Mouse (Mus musculus): ENCODE results near the gene Gm20388. TPM values are rescaled to one million over a fixed set of nuclear protein-coding genes. Genes with fewer than 3 reads are reported as not detected.

The Gm20388 gene
- polyA plus RNA-seq, 1 experiment from 2014 or later = 5.3 TPM

DNA sequence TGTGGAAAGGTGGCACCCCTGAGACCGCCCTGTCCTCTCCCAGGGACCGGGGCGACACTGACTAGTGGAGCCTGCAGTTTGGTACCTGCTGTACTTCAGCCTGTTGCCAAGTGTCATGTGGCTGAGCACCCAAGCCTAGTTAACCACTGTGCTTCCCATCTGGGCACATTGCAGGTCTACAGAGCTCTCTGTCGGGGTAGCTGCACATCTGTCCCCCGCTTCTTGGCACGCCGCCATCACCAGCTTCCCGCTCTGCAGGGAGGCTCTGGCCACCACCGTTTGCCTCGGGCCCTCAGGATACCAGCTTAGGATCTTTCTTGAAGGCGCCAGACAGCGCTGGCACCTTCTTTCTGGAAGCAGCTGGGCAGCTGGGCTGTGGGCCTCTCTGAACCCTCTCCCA lies 323.8 kb downstream of the Gm20388 start:
- 76% methylated on average over 12 of the region's 12 CpGs for WGBS
- H3K4me1 ChIP-seq (replicated peaks; ENCODE audit: control insufficient read depth, insufficient read depth, low read length) = peaks cover 36% of the 10 kb centered on the region
- DNase-seq (ENCODE audit: low spot score) = no peak

DNA sequence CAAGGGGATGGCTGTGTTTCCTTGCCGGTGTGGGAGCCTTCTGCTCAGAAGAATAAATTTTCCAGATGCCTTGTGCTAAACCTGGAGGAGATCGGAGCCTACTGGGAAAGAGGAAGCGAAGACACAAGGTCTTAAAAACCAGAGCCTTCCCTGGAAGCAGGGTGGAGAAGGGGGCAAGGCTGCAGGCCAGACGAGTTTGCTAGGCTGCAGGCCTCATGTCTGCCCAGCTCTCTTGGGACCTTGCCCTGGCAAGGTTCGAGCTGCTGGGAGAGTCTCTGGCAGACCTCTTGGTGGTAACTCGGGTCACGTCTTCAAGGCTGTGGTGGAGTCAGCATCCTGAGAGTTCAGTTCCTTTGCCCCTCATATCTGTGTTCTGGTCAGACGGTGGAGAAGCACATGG lies 324.2 kb downstream of the Gm20388 start:
- Histone ChIP-seq H3K27ac (ENCODE audit: low read depth, low read length) (no peak overlapping the region), H3K4me1 (replicated peaks; ENCODE audit: control insufficient read depth, insufficient read depth, low read length) (peaks cover 34% of the 10 kb centered on the region), H3K9me3 (ENCODE audit: control insufficient read depth, low read length) (no peaks in the 10 kb centered on the region), H3K4me2 (no peak overlapping the region), H3K27me3 (replicated peaks; ENCODE audit: control insufficient read depth, insufficient read depth, low read length) (peaks cover 25% of the 10 kb centered on the region), H3K36me3 (ENCODE audit: control insufficient read depth, insufficient read depth, low read length) (0 out of 2 replicates have a peak, but pooled peaks cover 2% of the 10 kb centered on the region), H3K9ac (ENCODE audit: low read depth, low read length) (no peak overlapping the region), H3K4me3 (ENCODE audit: low read depth, low read length) (no peak overlapping the region)
- 65% methylated on average over 8 of the region's 8 CpGs for WGBS
- ATAC-seq (replicated peaks; ENCODE audit: low FRiP score) (no peak), DNase-seq (ENCODE audit: low spot score) (no peak)

More for the DNA sequence above, 323.8 kb downstream of the Gm20388 start:
- Histone ChIP-seq H3K9ac (ENCODE audit: low read depth, low read length) (no peak overlapping the region), H3K4me3 (ENCODE audit: low read depth, low read length) (no peak overlapping the region), H3K9me3 (ENCODE audit: control insufficient read depth, low read length) (no peaks in the 10 kb centered on the region), H3K36me3 (ENCODE audit: control insufficient read depth, insufficient read depth, low read length) (0 out of 2 replicates have a peak, but pooled peaks cover 2% of the 10 kb centered on the region), H3K27me3 (replicated peaks; ENCODE audit: control insufficient read depth, insufficient read depth, low read length) (peaks cover 29% of the 10 kb centered on the region), H3K4me2 (no peak overlapping the region), H3K27ac (ENCODE audit: low read depth, low read length) (no peak overlapping the region)
- no peak for ATAC-seq (replicated peaks; ENCODE audit: low FRiP score)

DNA sequence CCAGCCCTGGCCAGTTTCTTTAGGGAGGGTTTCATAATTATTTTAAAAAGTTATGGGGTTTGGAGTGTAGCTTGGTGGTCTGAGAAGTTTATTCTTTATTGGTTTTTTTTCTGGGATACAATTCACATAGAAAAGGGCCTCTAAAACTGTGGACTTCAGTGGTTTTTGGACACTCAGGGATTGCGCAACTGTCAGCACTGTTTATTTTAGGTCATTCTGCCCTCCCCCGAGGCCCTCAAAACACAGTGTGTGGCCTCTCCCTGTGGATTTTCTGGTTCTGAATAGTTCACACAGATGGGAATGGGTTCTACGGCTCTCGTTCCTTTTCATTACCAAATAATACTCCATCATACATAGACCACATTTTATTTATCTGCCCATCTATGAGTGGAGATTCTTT lies 332.6 kb downstream of the Gm20388 start:
- H3K9me3 ChIP-seq (ENCODE audit: control insufficient read depth, low read length) = peaks cover 2% of the 10 kb centered on the region; the same call in 1 of the 2 replicates
- H3K27me3 ChIP-seq (replicated peaks; ENCODE audit: control insufficient read depth, insufficient read depth, low read length) = no peaks in the 10 kb centered on the region
- ATAC-seq (replicated peaks; ENCODE audit: low FRiP score) = no peak
- WGBS = 77% methylated on average over 4 of the region's 4 CpGs
- H3K4me3 ChIP-seq (ENCODE audit: low read depth, low read length) = no peak overlapping the region
- no peak for DNase-seq (ENCODE audit: low spot score)
- H3K36me3 ChIP-seq (ENCODE audit: control insufficient read depth, insufficient read depth, low read length) = peaks cover 4% of the 10 kb centered on the region; the same call in 1 of the 2 replicates
- H3K9ac ChIP-seq (ENCODE audit: low read depth, low read length) = no peak overlapping the region
- no peak overlapping the region for H3K4me2 ChIP-seq
- no peak overlapping the region for H3K27ac ChIP-seq (ENCODE audit: low read depth, low read length)
- no peaks in the 10 kb centered on the region for H3K4me1 ChIP-seq (replicated peaks; ENCODE audit: control insufficient read depth, insufficient read depth, low read length)

DNA sequence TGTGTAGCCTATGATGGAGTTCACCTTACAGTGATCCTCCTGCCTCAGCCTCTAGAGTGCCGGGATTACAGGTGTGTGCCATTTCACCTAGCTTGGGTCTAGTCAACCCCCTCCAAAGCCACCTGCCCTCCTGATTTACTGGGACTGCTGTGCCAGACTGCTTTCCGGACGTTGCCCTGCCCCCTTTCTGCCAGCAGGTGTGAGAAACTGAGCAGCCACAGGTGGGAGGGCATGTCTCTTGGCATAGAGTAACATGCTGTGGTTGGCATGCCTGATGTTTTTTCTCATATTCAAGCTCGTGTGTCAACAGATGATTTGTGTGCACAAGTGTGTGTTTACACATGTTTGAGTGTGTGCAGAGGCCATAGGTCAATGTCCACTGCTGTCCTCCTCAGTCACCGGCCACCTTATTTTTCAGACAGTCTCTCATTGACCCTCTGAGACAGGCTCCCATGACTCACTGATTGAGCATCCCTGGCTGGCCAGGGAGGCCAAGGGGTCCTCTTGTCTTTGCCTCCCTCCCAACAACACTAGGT lies 333.3 kb downstream of the Gm20388 start:
- Histone ChIP-seq H3K9ac (ENCODE audit: low read depth, low read length) (no peak overlapping the region), H3K9me3 (ENCODE audit: control insufficient read depth, low read length) (peaks cover 2% of the 10 kb centered on the region; the same call in 1 of the 2 replicates), H3K36me3 (ENCODE audit: control insufficient read depth, insufficient read depth, low read length) (peaks cover 4% of the 10 kb centered on the region; the same call in 1 of the 2 replicates), H3K4me3 (ENCODE audit: low read depth, low read length) (no peak overlapping the region), H3K4me1 (replicated peaks; ENCODE audit: control insufficient read depth, insufficient read depth, low read length) (no peaks in the 10 kb centered on the region), H3K4me2 (no peak overlapping the region), H3K27me3 (replicated peaks; ENCODE audit: control insufficient read depth, insufficient read depth, low read length) (no peaks in the 10 kb centered on the region), H3K27ac (ENCODE audit: low read depth, low read length) (no peak overlapping the region)
- WGBS = 83% methylated on average over 5 of the region's 5 CpGs
- DNase-seq (ENCODE audit: low spot score) (no peak), ATAC-seq (replicated peaks; ENCODE audit: low FRiP score) (no peak)

DNA sequence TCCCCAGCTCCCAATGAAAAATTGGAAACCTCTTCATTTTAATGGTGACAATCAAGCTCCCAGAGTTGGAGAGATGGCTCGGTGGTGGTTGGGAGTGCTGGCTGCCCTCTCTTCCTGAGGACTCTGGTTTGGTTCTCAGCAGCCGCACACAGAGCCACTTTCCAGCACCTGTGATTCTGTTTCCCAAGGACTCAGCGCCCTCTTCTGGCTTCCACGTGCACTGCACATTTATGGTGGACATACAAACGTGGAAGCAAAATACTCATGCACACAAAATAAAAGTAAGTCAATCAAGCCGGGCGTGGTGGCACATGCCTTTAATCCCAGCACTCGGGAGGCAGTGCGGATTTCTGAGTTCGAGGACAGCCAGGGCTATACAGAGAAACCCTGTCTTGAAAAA lies 333.9 kb downstream of the Gm20388 start:
- no peak overlapping the region for H3K27ac ChIP-seq (ENCODE audit: low read depth, low read length)
- H3K9me3 ChIP-seq (ENCODE audit: control insufficient read depth, low read length) = peaks cover 2% of the 10 kb centered on the region; the same call in 1 of the 2 replicates
- 87% methylated on average over 10 of the region's 10 CpGs for WGBS
- 0 out of 2 replicates have a peak, but pooled peaks cover under 1% of the 10 kb centered on the region for H3K4me1 ChIP-seq (replicated peaks; ENCODE audit: control insufficient read depth, insufficient read depth, low read length)
- no peak overlapping the region for H3K4me2 ChIP-seq
- H3K4me3 ChIP-seq (ENCODE audit: low read depth, low read length) = no peak overlapping the region
- ATAC-seq (replicated peaks; ENCODE audit: low FRiP score) (no peak), DNase-seq (ENCODE audit: low spot score) (no peak)
- H3K27me3 ChIP-seq (replicated peaks; ENCODE audit: control insufficient read depth, insufficient read depth, low read length) = no peaks in the 10 kb centered on the region
- no peak overlapping the region for H3K9ac ChIP-seq (ENCODE audit: low read depth, low read length)
- H3K36me3 ChIP-seq (ENCODE audit: control insufficient read depth, insufficient read depth, low read length) = peaks cover 4% of the 10 kb centered on the region; the same call in 1 of the 2 replicates

DNA sequence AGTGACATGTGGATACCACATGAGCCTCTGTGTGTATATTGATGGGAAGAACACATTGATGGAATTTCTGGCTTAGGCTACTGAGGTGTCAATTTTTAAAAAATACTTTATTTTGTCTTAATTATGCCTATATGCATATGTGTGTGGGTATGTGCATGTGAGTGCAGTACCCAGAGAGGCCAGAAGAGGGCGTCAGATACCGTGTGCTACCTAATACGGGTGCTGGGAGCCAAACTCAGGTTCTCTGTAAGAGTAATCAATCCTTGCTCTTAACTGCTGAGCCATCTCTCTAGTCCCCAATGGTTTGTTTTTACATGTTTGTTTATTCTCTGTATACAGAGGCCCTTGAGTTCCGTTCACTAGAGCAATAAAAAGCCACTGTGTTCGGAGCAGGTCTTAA lies 337.0 kb downstream of the Gm20388 start:
- ATAC-seq (replicated peaks; ENCODE audit: low FRiP score) = no peak
- Histone ChIP-seq H3K4me3 (ENCODE audit: low read depth, low read length) (no peak overlapping the region), H3K27me3 (replicated peaks; ENCODE audit: control insufficient read depth, insufficient read depth, low read length) (no peaks in the 10 kb centered on the region), H3K4me1 (replicated peaks; ENCODE audit: control insufficient read depth, insufficient read depth, low read length) (0 out of 2 replicates have a peak, but pooled peaks cover 11% of the 10 kb centered on the region), H3K9ac (ENCODE audit: low read depth, low read length) (no peak overlapping the region), H3K4me2 (no peak overlapping the region), H3K36me3 (ENCODE audit: control insufficient read depth, insufficient read depth, low read length) (peaks cover 4% of the 10 kb centered on the region; the same call in 1 of the 2 replicates), H3K27ac (ENCODE audit: low read depth, low read length) (no peak overlapping the region), H3K9me3 (ENCODE audit: control insufficient read depth, low read length) (peaks cover 2% of the 10 kb centered on the region; the same call in 1 of the 2 replicates)
- WGBS = 79% methylated on average over 5 of the region's 5 CpGs
- no peak for DNase-seq (ENCODE audit: low spot score)

DNA sequence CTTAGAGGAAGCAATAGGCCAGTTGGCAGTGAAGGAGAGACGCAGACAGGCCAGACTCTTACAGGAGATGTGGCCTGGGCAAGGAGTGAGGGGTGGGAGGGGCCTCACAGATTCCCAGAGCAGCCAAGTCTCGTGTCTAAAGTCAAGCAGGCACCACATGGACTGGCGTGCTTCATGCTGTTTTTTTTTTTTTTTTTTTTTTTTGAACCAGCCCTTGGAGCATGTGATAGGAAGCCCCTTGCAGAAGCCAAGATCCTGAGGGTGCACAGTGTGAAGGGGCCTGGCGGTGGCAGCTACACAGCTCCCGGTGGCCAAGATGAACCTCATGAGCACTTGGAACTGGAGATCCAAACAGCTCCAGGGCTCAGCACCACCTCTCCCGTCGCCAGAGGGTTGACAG lies 337.4 kb downstream of the Gm20388 start:
- DNase-seq (ENCODE audit: low spot score) = no peak
- Histone ChIP-seq H3K4me1 (replicated peaks; ENCODE audit: control insufficient read depth, insufficient read depth, low read length) (0 out of 2 replicates have a peak, but pooled peaks cover 11% of the 10 kb centered on the region), H3K27ac (ENCODE audit: low read depth, low read length) (no peak overlapping the region), H3K9me3 (ENCODE audit: control insufficient read depth, low read length) (peaks cover 2% of the 10 kb centered on the region; the same call in 1 of the 2 replicates), H3K4me2 (no peak overlapping the region), H3K9ac (ENCODE audit: low read depth, low read length) (no peak overlapping the region), H3K36me3 (ENCODE audit: control insufficient read depth, insufficient read depth, low read length) (peaks cover 4% of the 10 kb centered on the region; the same call in 1 of the 2 replicates), H3K27me3 (replicated peaks; ENCODE audit: control insufficient read depth, insufficient read depth, low read length) (no peaks in the 10 kb centered on the region), H3K4me3 (ENCODE audit: low read depth, low read length) (no peak overlapping the region)
- ATAC-seq (replicated peaks; ENCODE audit: low FRiP score) = no peak
- 79% methylated on average over 7 of the region's 7 CpGs for WGBS

DNA sequence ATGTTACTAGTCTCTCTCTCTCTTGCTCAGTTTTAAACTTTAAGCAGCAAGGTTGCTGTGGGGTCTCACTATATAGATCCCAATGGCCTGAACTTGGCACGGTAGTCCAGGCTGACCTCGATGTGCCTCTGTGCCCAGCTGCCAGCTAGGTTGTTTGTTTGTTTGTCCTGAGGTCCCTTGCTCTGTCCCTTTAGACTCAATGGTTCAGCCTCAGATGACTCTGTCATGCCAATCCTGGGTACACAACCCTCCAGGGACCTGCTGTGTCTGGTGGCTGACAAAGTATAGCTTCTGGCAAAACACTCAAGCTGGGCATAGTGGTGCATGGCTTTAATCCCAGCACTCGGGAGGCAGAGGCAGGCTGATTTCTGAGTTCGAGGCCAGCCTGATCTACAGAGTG lies 337.8 kb downstream of the Gm20388 start:
- 0 out of 2 replicates have a peak, but pooled peaks cover 11% of the 10 kb centered on the region for H3K4me1 ChIP-seq (replicated peaks; ENCODE audit: control insufficient read depth, insufficient read depth, low read length)
- H3K9ac ChIP-seq (ENCODE audit: low read depth, low read length) = no peak overlapping the region
- no peak for DNase-seq (ENCODE audit: low spot score)
- no peak overlapping the region for H3K4me2 ChIP-seq
- peaks cover 2% of the 10 kb centered on the region; the same call in 1 of the 2 replicates for H3K9me3 ChIP-seq (ENCODE audit: control insufficient read depth, low read length)
- ATAC-seq (replicated peaks; ENCODE audit: low FRiP score) = no peak
- H3K27me3 ChIP-seq (replicated peaks; ENCODE audit: control insufficient read depth, insufficient read depth, low read length) = no peaks in the 10 kb centered on the region
- H3K36me3 ChIP-seq (ENCODE audit: control insufficient read depth, insufficient read depth, low read length) = peaks cover 4% of the 10 kb centered on the region; the same call in 1 of the 2 replicates
- H3K27ac ChIP-seq (ENCODE audit: low read depth, low read length) = no peak overlapping the region
- no peak overlapping the region for H3K4me3 ChIP-seq (ENCODE audit: low read depth, low read length)
- WGBS = 90% methylated on average over 4 of the region's 4 CpGs

DNA sequence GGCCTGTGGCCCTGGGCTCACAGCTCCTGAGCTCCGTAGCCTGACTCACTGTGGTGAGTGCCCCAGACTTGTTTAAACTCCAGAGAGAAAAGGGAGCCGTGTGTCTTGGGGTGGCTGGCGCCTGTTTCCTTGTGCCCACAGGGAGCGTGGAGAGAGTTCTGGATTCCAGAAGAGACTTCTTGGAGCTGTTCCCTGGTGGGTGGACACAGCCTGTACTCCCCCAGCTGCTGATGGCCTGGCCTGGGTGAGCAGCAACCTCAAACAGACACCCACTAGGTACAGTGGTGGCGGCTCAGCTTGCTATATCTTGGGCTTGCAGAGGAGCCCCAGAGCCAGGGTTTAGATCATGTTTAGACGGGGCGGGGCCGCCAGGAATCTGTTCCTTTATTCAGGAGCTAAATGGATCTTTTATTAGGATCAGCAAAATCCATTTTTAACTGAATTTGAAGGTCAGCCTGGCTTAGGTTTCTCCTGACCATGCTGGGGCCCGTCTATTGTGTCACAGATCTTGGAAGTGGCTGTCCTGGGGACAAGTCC lies 339.2 kb downstream of the Gm20388 start:
- Histone ChIP-seq H3K9me3 (ENCODE audit: control insufficient read depth, low read length) (no peaks in the 10 kb centered on the region), H3K27ac (ENCODE audit: low read depth, low read length) (no peak overlapping the region), H3K36me3 (ENCODE audit: control insufficient read depth, insufficient read depth, low read length) (no peaks in the 10 kb centered on the region), H3K9ac (ENCODE audit: low read depth, low read length) (no peak overlapping the region), H3K4me2 (no peak overlapping the region), H3K27me3 (replicated peaks; ENCODE audit: control insufficient read depth, insufficient read depth, low read length) (no peaks in the 10 kb centered on the region), H3K4me3 (ENCODE audit: low read depth, low read length) (no peak overlapping the region), H3K4me1 (replicated peaks; ENCODE audit: control insufficient read depth, insufficient read depth, low read length) (0 out of 2 replicates have a peak, but pooled peaks cover 11% of the 10 kb centered on the region)
- ATAC-seq (replicated peaks; ENCODE audit: low FRiP score) = no peak
- 77% methylated on average over 9 of the region's 9 CpGs for WGBS
- DNase-seq (ENCODE audit: low spot score) = no peak
